Mouse (Mus musculus) heart, embryonic 11.5 days (tissue): ENCODE measurements around the gene E130208F15Rik. TPM values are rescaled to one million over a fixed set of nuclear protein-coding genes. Genes with fewer than 3 reads are reported as not detected.

Experiments used
- ATAC-seq: fragments of 200-750 bp; cut with Nextera tagmentation; replicated peaks from 2 replicates; pipeline ENCODE4 v1.8.0; 2017; ENCODE audit warnings: moderate library complexity; ENCODE audit not compliant: insufficient number of reproducible peaks, low FRiP score, low TSS enrichment
- H3K27ac ChIP-seq: fragments of 300-500 bp; sonication (generic); 2 replicates; pipeline ENCODE4 v1.5.1; 2014; ENCODE audit warnings: mild to moderate bottlenecking, low read depth, low read length
- H3K27me3 ChIP-seq: fragments of 300-500 bp; sonication (generic); 2 replicates; pipeline ENCODE4 v1.6.1; 2014; ENCODE audit warnings: mild to moderate bottlenecking, low read length, mixed read lengths; ENCODE audit not compliant: control insufficient read depth, insufficient read depth
- H3K36me3 ChIP-seq: fragments of 300-500 bp; sonication (generic); 2 replicates; pipeline ENCODE4 v1.6.1; 2014; ENCODE audit warnings: mild to moderate bottlenecking, low read length, moderate library complexity, mixed read lengths; ENCODE audit not compliant: control insufficient read depth, insufficient read depth
- H3K4me1 ChIP-seq: fragments of 300-500 bp; sonication (generic); 2 replicates; pipeline ENCODE4 v1.6.1; 2014; ENCODE audit warnings: low read length; ENCODE audit not compliant: control insufficient read depth, insufficient read depth
- H3K4me2 ChIP-seq: fragments of 300-500 bp; sonication (generic); 2 replicates; pipeline ENCODE4 v1.6.1; 2014; ENCODE audit warnings: mild to moderate bottlenecking, moderate library complexity
- H3K4me3 ChIP-seq: fragments of 300-500 bp; sonication (generic); 2 replicates; pipeline ENCODE4 v1.5.1; 2014; ENCODE audit warnings: low read depth, low read length
- H3K9ac ChIP-seq: fragments of 300-500 bp; sonication (generic); 2 replicates; pipeline ENCODE4 v1.6.1; 2014; ENCODE audit warnings: mild to moderate bottlenecking, low read depth, low read length, moderate library complexity
- H3K9me3 ChIP-seq: fragments of 300-500 bp; sonication (generic); replicated peaks from 2 replicates; pipeline ENCODE4 v1.6.1; 2016; ENCODE audit warnings: low read length; ENCODE audit not compliant: control insufficient read depth
- WGBS: fragments of 180-500 bp; shearing (Covaris S2); extraction: QIAGEN DNeasy Blood & Tissue Kit; methylation state at CpG from one replicate; pipeline ENCODE4 v1.1.7; 2014; ENCODE audit not compliant: insufficient replicate concordance; 5-methylcytosine and 5-hydroxymethylcytosine counted together
- polyA plus RNA-seq: library from polyadenylated mRNA; unstranded; fragments of >200 nt; fragmentation: Nextera tagmentation; extraction: Ambion mirVana; gene quantifications from 2 replicates; pipeline ENCODE4 v1.2.1, GENCODE M21; 2014

The E130208F15Rik gene
- polyA plus RNA-seq, 1 experiment from 2014 or later = not detected

DNA sequence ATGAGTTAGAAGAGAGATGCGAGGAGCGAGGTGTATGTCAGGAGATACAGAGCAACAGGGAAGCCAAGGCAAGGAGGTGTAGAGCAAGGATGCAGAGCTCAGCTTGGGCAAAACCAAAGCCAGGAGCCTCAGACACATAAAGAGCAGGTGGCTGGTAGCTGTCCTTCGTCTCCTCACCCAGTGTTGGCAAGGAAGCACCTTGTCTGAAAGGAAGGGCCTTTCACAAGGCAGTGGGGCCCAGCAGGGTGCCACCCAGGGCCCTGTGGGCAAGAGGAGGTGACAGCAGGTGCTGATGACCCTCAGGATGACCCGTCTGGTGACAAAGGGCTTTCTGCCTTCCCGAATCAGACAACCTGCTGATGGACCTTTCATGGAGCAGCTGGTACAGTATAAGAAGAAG is 13.0 kb downstream of the E130208F15Rik start:
- peaks cover 19% of the 10 kb centered on the region; the same call in 1 of the 2 replicates for H3K4me1 ChIP-seq
- H3K27ac ChIP-seq = no peak overlapping the region
- peaks cover 17% of the 10 kb centered on the region for H3K27me3 ChIP-seq
- no peaks in the 10 kb centered on the region for H3K36me3 ChIP-seq
- H3K4me3 ChIP-seq = no peak overlapping the region
- no peaks in the 10 kb centered on the region for H3K9me3 ChIP-seq
- 62% methylated on average over 5 of the region's 5 CpGs for WGBS
- ATAC-seq = no peak
- H3K9ac ChIP-seq = no peak overlapping the region
- H3K4me2 ChIP-seq = no peak overlapping the region

DNA sequence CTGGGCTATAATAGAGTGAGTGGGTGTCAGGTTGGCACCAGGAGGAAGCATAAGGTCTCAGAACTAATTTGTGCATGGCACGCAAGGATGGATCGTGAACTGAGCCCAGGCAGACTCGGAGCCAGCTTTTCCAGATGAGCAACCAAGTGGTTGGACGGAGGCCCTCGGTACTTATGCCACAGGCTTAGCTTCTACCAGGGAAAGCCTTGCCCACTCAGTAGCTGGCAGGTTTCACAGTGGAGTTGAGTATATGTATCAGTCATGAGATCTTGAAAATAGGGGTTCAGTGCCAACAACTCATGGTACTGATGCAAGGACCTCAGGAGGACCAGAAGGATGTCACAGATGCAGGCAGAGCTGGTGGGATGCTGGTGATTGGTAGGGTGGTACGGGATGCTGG is 14.1 kb downstream of the E130208F15Rik start:
- Histone ChIP-seq H3K27me3 (peaks cover 17% of the 10 kb centered on the region), H3K4me2 (no peak overlapping the region), H3K9ac (no peak overlapping the region), H3K9me3 (no peaks in the 10 kb centered on the region), H3K4me1 (peaks cover 19% of the 10 kb centered on the region; the same call in 1 of the 2 replicates), H3K4me3 (no peak overlapping the region), H3K27ac (no peak overlapping the region), H3K36me3 (no peaks in the 10 kb centered on the region)
- 80% methylated on average over 6 of the region's 6 CpGs for WGBS
- ATAC-seq = no peak

DNA sequence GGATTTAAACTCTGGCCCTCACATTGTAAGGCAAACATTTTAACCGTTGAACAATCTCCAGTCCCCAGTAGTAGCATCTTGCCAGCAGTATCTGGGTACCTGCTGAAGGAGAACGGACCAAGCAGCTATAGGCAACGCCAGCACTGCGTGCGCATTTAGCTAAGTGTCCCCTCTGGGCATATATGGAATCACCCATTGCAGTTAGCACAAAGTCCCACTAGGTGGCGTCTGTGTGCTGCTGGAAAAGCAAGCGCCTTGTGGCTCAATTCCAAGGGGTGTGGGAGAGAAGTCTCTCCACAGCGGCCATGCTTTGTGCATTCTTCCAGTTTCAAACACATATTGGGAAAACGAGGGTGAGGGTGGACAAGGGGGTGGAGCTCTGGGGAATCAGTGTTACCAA is 14.8 kb downstream of the E130208F15Rik start:
- 2% methylated on average over 9 of the region's 9 CpGs for WGBS
- no peak for ATAC-seq
- H3K4me1 ChIP-seq = peaks cover 19% of the 10 kb centered on the region; the same call in 1 of the 2 replicates
- no peak overlapping the region for H3K27ac ChIP-seq
- H3K4me3 ChIP-seq = no peak overlapping the region
- H3K36me3 ChIP-seq = no peaks in the 10 kb centered on the region
- H3K4me2 ChIP-seq = no peak overlapping the region
- H3K27me3 ChIP-seq = peaks cover 17% of the 10 kb centered on the region
- H3K9ac ChIP-seq = no peak overlapping the region
- H3K9me3 ChIP-seq = no peaks in the 10 kb centered on the region

DNA sequence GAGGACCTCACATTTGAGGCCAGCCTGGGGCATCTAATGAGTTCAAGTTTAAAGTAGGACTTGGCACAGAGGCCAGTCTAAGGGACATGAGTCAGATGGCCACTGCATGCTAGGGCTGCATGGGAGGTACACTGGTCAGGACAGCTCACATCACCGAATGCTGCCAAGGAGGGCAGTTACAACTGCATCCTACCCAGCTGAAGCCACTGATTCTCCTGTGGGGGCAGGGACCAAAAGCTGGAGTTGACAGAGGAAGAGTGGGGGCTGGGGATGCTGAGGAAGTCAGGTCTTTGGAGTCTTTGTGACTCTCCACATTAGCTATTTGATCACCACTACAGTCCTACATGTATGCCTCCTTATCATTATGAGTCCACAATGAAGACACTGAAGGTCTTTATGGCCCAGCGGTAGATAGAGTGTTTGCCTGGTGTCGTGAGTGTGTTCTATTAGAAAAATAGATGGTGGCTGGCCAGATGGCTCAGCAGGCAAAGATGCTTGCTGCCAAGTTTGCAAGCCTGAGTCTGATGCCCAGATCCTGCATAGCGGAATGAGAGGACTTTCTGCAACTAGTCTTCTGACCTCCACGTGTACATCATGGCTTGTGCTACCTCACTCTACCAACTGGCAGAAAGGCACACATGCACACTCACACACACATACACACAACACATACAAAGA is 18.0 kb downstream of the E130208F15Rik start:
- no peaks in the 10 kb centered on the region for H3K4me1 ChIP-seq
- peaks cover 15% of the 10 kb centered on the region for H3K27me3 ChIP-seq
- no peaks in the 10 kb centered on the region for H3K9me3 ChIP-seq
- no peak overlapping the region for H3K9ac ChIP-seq
- no peaks in the 10 kb centered on the region for H3K36me3 ChIP-seq
- 63% methylated on average over 5 of the region's 5 CpGs for WGBS
- no peak overlapping the region for H3K27ac ChIP-seq
- ATAC-seq = no peak
- no peak overlapping the region for H3K4me2 ChIP-seq
- H3K4me3 ChIP-seq = no peak overlapping the region

DNA sequence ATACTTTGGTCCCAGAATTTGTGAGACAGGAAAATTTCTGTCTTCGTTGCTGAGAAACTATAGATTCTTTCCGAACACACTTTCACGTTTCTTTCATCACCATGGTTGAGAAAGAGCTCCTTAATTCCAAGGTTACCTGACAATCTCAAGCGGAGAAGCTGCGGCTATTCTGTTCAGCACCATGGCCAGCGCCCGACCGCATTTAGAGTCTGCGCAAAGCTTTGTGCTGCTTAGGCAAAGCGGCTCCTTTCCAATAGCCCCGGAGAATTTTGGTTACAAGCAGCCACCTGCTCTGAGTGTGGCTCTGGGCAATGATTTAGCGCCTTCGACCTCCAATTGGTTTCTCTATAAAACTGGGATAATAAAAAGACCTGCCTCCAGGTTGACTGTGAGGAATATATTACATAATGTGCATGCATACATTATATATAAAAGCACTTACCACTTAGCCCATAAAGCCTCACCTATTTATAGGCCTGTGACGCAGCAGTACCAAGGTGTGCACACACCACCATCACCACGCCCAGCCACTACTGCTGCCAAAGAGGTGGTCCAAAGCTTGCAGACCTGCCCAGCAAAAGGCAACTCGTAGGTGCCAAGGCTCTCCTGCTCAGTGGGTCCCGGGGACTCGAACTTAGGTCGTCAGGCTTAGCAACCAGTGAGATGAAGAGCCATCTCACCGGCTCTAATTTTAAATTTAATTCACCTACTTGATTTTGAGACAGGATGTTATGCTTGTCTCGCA is 25.3 kb downstream of the E130208F15Rik start:
- H3K27ac ChIP-seq = no peak overlapping the region
- 24% methylated on average over 21 of the region's 21 CpGs for WGBS
- peaks cover 45% of the 10 kb centered on the region for H3K27me3 ChIP-seq
- H3K36me3 ChIP-seq = no peaks in the 10 kb centered on the region
- no peaks in the 10 kb centered on the region for H3K9me3 ChIP-seq
- H3K4me2 ChIP-seq = no peak overlapping the region
- no peak overlapping the region for H3K4me3 ChIP-seq
- H3K4me1 ChIP-seq = 0 out of 2 replicates have a peak, but pooled peaks cover 3% of the 10 kb centered on the region
- no peak overlapping the region for H3K9ac ChIP-seq
- ATAC-seq = no peak

DNA sequence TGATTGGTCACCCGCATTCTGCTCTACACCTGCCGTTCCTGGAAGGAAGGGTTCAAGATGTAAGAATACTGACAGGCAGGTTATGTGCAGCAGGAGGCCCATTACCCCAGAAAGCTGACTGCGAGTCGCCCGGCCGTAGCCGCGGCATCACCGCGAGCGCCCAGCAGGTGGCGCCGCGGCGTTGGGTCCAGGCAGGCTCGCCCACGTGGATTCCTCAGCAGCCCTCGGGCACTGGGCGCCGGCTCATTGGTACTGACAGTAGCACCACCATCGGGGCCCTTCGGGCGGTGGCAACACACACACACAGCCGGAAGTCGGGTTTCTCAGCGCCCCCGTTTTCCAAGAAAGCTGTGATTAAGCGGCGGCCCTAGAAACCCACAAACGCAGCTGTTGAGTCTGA is 26.3 kb downstream of the E130208F15Rik start:
- ATAC-seq = no peak
- H3K4me1 ChIP-seq = 0 out of 2 replicates have a peak, but pooled peaks cover 3% of the 10 kb centered on the region

DNA sequence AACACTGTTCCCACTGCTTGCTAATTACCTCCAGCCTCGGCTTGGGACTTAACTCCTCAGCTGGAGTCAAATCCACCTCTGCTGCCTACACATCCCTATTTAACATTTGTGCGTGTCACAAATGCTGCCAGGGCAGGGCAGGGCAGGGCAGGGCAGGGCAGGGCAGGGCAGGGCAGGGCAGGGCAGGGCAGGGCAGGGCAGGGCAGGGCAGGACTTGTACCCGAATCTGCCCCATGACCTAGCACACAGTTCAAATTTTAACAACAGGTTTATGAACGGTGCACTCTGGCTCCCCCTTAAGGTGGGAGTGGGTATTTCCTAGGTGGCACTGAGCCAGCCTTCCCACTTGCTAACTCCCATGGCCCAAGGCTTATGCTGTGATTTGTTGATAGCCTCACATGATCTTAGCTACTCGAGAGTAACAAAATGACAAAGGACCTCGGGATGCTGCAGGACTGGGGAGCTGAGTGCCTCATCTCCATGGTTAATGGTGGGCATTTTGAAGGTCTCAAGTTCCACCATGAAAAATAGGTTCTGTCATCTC is 31.8 kb downstream of the E130208F15Rik start:
- Histone ChIP-seq H3K9ac (no peak overlapping the region), H3K27ac (no peak overlapping the region), H3K36me3 (no peaks in the 10 kb centered on the region), H3K27me3 (peaks cover 38% of the 10 kb centered on the region), H3K4me1 (no peaks in the 10 kb centered on the region), H3K9me3 (no peaks in the 10 kb centered on the region), H3K4me2 (no peak overlapping the region), H3K4me3 (no peak overlapping the region)
- WGBS = 18% methylated on average over 6 of the region's 6 CpGs
- no peak for ATAC-seq

More for the DNA sequence above, 26.3 kb downstream of the E130208F15Rik start:
- WGBS = 2% methylated on average over 30 of the region's 30 CpGs
- Histone ChIP-seq H3K4me2 (no peak overlapping the region), H3K27me3 (peaks cover 48% of the 10 kb centered on the region), H3K4me3 (no peak overlapping the region), H3K9me3 (no peaks in the 10 kb centered on the region), H3K36me3 (no peaks in the 10 kb centered on the region), H3K27ac (no peak overlapping the region), H3K9ac (no peak overlapping the region)

DNA sequence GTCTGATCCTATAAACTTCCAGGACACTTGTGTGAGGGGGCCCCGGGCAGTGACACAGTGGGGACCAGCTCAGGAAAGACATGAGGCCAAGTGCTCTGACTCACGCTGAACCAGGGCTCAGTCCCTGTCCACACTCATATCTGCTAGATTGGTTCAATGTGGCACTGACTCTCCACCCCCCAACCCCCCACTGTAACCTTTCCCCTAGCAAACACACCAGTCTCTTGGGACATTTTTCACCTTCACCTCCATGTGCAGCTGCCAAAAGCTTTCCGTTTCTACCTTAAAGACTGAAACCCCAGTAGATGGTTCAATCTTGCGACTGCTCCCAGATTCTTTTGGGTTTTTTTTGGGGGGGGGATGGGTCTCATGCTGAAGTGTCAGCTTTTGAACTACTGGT is 32.5 kb downstream of the E130208F15Rik start:
- no peaks in the 10 kb centered on the region for H3K4me1 ChIP-seq
- no peaks in the 10 kb centered on the region for H3K9me3 ChIP-seq
- peaks cover 31% of the 10 kb centered on the region for H3K27me3 ChIP-seq
- ATAC-seq = no peak
- no peak overlapping the region for H3K9ac ChIP-seq
- no peak overlapping the region for H3K27ac ChIP-seq
- WGBS = 59% methylated on average over 4 of the region's 4 CpGs
- H3K36me3 ChIP-seq = no peaks in the 10 kb centered on the region; the same call in 1 of the 2 replicates
- H3K4me2 ChIP-seq = no peak overlapping the region
- H3K4me3 ChIP-seq = no peak overlapping the region
